Mouse (Mus musculus): Measurements from ENCODE around the gene Ttc38.

Ttc38 gene

DNA sequence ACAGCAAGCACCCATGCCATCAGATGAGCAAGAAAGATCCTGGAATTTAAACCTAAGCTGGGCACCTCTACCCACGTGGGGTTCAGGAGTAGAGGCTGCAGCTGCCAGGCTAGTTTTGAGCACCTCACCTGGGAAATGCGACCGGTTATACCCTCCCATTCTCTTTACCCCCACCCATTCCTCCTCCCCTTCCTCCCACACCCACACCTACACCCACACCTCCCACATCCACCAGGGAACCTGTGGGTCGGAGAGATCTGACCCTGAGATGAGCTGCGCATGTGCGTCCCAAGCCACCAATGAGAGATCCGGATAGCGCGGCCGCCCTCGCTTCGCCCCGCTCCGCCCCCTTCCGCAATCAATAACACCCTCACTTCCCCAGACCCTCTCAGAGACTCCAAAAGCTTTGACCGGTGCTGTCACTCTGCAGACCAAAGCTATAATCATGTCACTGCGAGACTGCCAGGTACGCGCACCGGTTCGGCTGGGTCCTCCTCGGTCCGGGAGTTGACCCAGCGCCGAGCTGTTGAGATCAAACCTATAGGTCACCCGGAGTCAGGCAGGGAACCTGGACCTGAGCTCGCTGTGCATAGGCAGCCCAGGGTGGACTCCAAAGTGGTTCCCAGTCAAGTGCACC lies at the start of gene Ttc38:
Ttc38 (plus strand) TSS at position 353 of the 637 bp plus-strand sequence.
- ChIA-PET CTCF (interaction anchor here (0.6 to 1.9 kb wide), 21 partner anchors 9 to 308 kb away, joined by 3 to 28 read pairs (median 4); partner anchors contain the start of genes Cdpf1 (in 2 of the 4) and Trmu (in 1 of the 4)), POLR2A (interaction anchor here (0.7 to 2.5 kb wide), 32 partner anchors 9 to 381 kb away, joined by 3 to 58 read pairs (median 5); partner anchors contain the start of genes Cdpf1 (in 3 of the 4), Pkdrej (in 2 of the 4), Gtse1 (in 1 of the 4) and Trmu (in 1 of the 4))

- POLR2A ChIA-PET: interaction anchor here in 1 of 4 experiments (0.6 to 0.7 kb wide), 2 partner anchors 30 to 313 kb away, joined by 3 read pairs; no protein-coding TSS in a partner anchor
- CTCF ChIA-PET: interaction anchor here in 3 of 4 experiments (0.6 to 1.3 kb wide), 5 partner anchors 66 to 1548 kb away, joined by 3 to 7 read pairs (median 3); no protein-coding TSS in a partner anchor
These were observed 49.0 kb upstream of the Ttc38 start for GRCm38 (mm10) chr15:85783146-85783545.

DNA sequence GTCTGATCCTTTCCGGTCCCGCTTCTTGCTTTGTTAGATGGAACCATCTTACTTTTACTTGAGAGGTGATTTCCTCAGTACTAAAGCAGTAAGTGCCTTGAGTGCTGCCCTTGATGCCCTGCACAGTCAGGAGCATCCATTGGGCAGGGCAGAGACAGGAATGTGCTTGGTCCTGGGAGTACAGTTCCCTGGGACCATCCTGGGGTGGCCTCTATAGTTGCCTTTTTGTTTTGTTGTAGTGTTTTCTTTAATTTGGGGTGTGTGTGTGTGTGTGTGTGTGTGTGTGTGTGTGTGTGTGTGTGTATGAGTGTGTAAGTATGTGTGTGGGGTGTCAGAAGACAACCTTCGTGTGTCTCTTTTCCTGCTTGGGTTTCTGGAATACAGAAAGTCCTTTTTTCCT lies 47.8 kb upstream of the Ttc38 start:
- CTCF ChIA-PET: interaction anchor here in 1 of 4 experiments (1.1 kb wide), 1 partner anchor 57 kb away, joined by 3 read pairs; no protein-coding TSS in a partner anchor
- POLR2A ChIA-PET: no interaction called here

DNA sequence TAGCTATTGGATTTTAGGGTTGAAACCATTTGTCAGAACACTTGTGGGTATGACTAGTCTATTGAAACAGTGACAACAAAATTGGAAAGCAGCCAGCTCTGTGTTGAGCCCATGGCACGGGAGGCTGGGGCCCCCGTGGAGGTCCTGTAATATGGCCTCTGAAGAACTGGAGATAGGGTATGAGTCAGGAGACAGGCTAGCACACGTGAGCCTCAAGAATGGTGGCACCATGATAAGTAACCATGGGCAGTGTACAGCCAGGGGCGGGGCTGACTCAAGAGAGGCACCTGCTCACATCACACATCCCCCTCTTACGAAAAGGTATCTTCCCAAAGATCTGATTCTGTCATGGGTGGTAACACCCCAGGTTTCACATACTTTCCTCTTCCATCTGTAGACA lies 45.4 kb upstream of the Ttc38 start:
- POLR2A ChIA-PET: interaction anchor here in 1 of 4 experiments (1.6 kb wide), 1 partner anchor 25 kb away, joined by 4 read pairs; the partner anchor contains the start of gene Cdpf1

DNA sequence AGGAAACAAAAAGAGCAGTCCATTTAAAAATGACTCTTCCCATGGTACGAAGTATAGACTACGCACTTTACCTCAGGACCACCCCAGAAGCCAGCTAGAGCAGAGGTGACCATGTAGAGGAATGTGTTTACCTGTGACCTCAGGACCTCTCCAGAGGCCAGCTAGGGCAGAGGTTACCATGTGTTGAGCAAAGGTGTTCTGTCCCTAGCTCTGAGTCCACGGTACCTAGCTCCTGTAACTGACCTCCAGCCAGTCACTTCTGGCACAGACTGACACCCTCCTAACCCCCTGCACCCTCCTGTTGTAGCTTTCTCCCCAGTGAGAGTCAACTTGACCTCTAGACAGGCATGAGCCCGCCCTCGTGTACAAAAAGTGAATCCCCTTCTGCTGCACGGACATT lies 44.6 kb upstream of the Ttc38 start:
- CTCF ChIA-PET: no interaction called here
- POLR2A ChIA-PET: interaction anchor here in 1 of 4 experiments (1.6 kb wide), 1 partner anchor 24 kb away, joined by 4 read pairs; the partner anchor contains the start of gene Cdpf1

More for the DNA sequence above, 45.4 kb upstream of the Ttc38 start:
- CTCF ChIA-PET: no interaction called here

DNA sequence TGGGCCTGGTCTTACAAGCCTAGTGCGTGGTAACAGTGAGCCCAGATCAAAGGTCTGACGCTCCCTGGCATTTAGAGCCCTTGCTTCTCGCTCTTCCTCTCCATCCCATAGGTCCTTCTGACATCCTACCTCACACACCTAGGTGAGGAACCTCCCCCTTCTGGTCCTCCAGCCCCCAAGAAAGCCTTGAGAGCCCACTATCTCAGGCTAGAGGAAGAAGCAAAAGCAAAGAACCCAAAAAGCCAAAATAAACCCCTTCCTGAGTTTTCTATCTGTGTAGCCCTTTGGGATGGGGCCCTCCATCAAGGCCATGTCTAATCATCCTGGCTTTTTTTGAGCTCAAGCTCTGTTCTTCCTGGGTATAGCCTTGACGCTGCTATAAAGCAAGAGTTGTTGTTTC lies 44.1 kb upstream of the Ttc38 start:
- POLR2A ChIA-PET: interaction anchor here in 2 of 4 experiments (1.3 to 1.6 kb wide), 2 partner anchors 23 to 24 kb away, joined by 4 to 8 read pairs; partner anchors contain the start of gene Cdpf1 (in 2 of the 2)
- CTCF ChIA-PET: no interaction called here

GRCm38 (mm10) chr15:85788633-85789032 lies 43.5 kb upstream of the Ttc38 start:
- CTCF ChIA-PET: interaction anchor here in 1 of 4 experiments (0.6 kb wide), 1 partner anchor 261 kb away, joined by 3 read pairs; no protein-coding TSS in a partner anchor

DNA sequence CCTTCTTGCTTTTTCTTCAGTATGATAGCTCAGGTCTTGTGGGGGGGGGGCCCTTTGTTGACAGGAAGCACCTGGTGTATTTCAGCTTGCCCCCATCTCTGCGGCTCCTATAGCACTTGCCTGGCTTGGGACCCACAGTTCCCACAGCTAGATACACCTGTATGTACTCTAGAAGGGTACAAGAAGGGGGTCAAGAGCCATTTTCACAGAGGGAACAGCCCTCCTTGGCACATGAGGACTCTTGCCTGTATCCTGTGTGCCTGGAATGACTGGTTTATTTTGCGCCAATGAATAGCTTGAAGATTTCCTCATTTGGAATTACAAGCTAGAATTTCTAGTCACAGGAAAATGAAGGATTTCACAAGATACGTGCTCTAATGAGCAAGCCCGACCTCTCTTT lies 40.7 kb upstream of the Ttc38 start:
- ChIA-PET POLR2A (interaction anchor here in 1 of 4 experiments (0.6 to 1.0 kb wide), 2 partner anchors 77 to 213 kb away, joined by 3 to 4 read pairs; no protein-coding TSS in a partner anchor), CTCF (interaction anchor here in 1 of 4 experiments (0.6 kb wide), 1 partner anchor 105 kb away, joined by 3 read pairs; no protein-coding TSS in a partner anchor)

More at GRCm38 (mm10) chr15:85788633-85789032, 43.5 kb upstream of the Ttc38 start:
- POLR2A ChIA-PET: interaction anchor here in 3 of 4 experiments (0.6 to 1.3 kb wide), 3 partner anchors 23 to 206 kb away, joined by 3 to 8 read pairs (median 3); partner anchors contain the start of gene Cdpf1 (in 1 of the 3)

GRCm38 (mm10) chr15:85792819-85793218 lies 39.3 kb upstream of the Ttc38 start:
- CTCF ChIA-PET: no interaction called here
- POLR2A ChIA-PET: no interaction called here

DNA sequence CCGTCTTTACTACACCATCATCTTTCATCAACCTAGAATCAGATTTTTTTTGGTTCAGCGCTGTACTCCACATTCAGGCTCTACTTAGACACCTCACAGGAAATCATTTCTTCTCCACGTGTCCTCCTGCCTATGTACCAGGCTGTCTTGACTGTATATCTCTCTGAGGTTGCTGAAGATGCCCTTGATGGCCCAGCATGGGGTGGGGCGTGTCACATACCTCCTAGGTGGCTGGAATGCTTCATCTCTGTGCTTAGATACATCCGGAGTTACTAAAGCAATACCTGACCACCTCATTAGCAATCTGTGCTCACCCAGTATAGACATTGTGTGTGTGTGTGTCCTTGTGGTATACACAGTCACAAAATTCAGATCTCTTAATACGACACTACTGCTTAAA lies 36.6 kb upstream of the Ttc38 start:
- ChIA-PET CTCF (no interaction called here), POLR2A (no interaction called here)

DNA sequence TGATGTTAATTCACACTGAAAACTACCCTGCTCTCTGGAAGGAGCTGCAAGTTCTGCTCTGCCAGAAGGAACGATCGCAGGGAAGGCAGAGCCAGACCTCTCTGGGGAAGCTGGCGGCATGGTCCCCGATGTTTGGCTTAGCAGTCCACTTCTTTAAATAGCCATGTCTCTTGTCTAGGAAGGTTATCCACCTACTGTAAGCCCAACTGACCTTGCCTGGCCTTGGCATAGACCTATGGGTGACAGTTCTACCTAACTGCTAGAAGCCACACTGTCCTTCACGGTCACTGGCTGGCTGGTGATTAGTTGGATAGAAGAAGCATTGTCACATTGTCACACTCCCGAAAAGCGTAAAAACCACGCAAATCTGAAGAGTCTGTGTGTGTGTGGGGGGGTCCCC lies 33.4 kb upstream of the Ttc38 start:
- ChIA-PET CTCF (no interaction called here), POLR2A (interaction anchor here in 1 of 4 experiments (2.4 kb wide), 1 partner anchor 13 kb away, joined by 11 read pairs; the partner anchor contains the start of gene Cdpf1)

DNA sequence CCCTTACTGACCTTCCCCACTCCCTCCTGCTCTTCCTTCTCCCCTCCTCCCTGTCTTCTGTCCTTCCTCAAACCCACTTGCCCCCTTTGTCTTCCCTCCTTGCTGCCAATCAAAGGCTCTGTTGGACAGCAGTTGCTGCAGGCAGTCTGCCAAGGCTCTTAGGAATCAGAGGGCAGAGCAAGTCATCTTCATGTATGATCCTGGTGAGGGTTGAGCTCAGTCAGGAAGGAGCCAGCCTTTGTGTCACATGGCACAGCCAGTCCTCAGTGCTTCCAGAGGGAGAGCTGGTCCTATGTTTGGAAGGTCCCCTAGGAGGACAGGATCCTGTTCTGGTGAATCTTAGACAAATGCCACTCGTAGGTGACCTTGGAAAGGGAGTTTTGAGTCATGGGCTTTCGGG lies 29.2 kb upstream of the Ttc38 start:
- CTCF ChIA-PET: no interaction called here
- POLR2A ChIA-PET: interaction anchor here in 2 of 4 experiments (1.1 to 1.6 kb wide), 2 partner anchors 8 kb away, joined by 8 read pairs; partner anchors contain the start of gene Cdpf1 (in 2 of the 2)

DNA sequence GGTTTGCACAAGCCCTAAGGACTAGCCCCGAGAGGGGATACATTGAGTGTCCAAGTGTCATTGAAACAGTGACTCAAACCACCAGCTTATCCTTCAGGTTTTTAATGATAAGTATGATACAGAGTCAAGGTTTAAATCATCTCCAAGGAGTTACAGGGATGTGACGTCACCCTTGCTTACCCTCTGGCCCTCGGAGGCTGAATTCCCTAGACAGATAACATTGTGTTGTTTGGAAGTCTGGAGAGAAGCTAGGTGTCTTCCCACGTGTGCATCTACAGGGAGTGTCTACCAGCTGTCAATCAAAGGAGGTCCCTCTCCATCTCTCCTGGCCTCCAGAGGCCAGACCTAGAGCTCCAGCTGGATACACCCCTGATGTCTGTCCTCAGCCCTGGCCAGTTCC lies 25.2 kb upstream of the Ttc38 start:
- ChIA-PET POLR2A (interaction anchor here in 3 of 4 experiments (0.5 to 0.6 kb wide), 3 partner anchors 97 to 513 kb away, joined by 4 to 6 read pairs (median 5); no protein-coding TSS in a partner anchor), CTCF (interaction anchor here in 1 of 4 experiments (0.6 kb wide), 1 partner anchor 359 kb away, joined by 3 read pairs; no protein-coding TSS in a partner anchor)

- ChIA-PET POLR2A (interaction anchor here in 1 of 4 experiments (5.2 kb wide), 1 partner anchor 24 kb away, joined by 58 read pairs; the partner anchor contains the start of gene Ttc38), CTCF (interaction anchor here in 1 of 4 experiments (0.6 kb wide), 1 partner anchor 358 kb away, joined by 3 read pairs; no protein-coding TSS in a partner anchor)
These were observed 24.7 kb upstream of the Ttc38 start for GRCm38 (mm10) chr15:85807404-85807803.

- ChIA-PET CTCF (interaction anchor here in 1 of 4 experiments (0.5 kb wide), 1 partner anchor 33 kb away, joined by 3 read pairs; no protein-coding TSS in a partner anchor), POLR2A (interaction anchor here in 2 of 4 experiments (0.6 to 5.2 kb wide), 10 partner anchors 13 to 361 kb away, joined by 3 to 58 read pairs (median 6); partner anchors contain the start of genes Ttc38 (in 2 of the 2), Pkdrej (in 1 of the 2) and Trmu (in 1 of the 2))
These were observed 24.1 kb upstream of the Ttc38 start for GRCm38 (mm10) chr15:85808031-85808430.

DNA sequence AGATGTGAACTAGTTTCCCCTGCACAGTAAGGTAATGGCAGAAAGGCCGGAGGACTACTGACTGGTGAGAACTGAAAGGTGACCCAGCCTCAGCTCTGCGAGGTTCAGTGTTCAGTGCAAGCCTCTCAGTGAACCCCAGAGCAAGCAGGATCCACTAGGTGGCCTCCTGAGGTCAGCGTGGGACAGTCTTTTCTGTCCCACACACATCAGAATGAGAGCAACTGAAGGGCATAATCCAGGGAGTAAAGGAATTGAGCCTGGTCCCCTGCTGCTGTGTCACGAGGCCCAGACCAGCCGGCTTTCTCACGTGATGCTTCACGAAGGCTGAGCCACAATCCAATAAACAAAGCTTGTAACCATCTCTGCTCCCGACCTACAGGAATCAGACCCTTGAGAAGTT lies 23.7 kb upstream of the Ttc38 start:
- ChIA-PET CTCF (interaction anchor here in 2 of 4 experiments (1.0 kb wide), 2 partner anchors 51 to 74 kb away, joined by 3 read pairs; partner anchors contain the start of gene Ppara (in 1 of the 2)), POLR2A (interaction anchor here in 2 of 4 experiments (0.6 to 5.2 kb wide), 11 partner anchors 12 to 360 kb away, joined by 3 to 58 read pairs (median 6); partner anchors contain the start of genes Ttc38 (in 2 of the 2), Gtse1 (in 1 of the 2), Pkdrej (in 1 of the 2) and Trmu (in 1 of the 2))

- ChIA-PET POLR2A (interaction anchor here in 2 of 4 experiments (0.8 to 5.2 kb wide), 9 partner anchors 12 to 360 kb away, joined by 3 to 58 read pairs (median 6); partner anchors contain the start of genes Ttc38 (in 2 of the 2), Gtse1 (in 1 of the 2), Pkdrej (in 1 of the 2) and Trmu (in 1 of the 2)), CTCF (interaction anchor here in 3 of 4 experiments (0.6 to 1.0 kb wide), 4 partner anchors 32 to 211 kb away, joined by 3 to 4 read pairs (median 3); partner anchors contain the start of gene Ppara (in 1 of the 3))
These were observed 23.0 kb upstream of the Ttc38 start for GRCm38 (mm10) chr15:85809091-85809490.

DNA sequence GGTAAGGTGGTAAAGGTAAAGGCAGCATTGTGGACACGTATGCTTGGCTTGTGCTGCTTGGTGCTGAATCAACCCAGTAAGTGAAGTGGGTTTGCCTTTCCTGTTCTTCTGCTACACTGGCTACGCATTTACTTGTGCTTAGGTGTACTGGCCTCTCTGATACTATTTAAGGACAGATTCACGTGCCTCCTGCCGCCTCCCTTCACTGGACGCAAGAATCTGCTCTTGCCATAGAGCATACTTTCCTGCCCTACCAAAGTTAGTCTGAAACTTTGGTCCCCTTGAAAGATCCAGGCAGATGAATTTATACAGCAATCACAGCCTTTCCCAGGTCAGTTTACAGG lies 21.7 kb upstream of the Ttc38 start:
- CTCF ChIA-PET: interaction anchor here in 1 of 4 experiments (0.8 to 2.0 kb wide), 6 partner anchors 21 to 330 kb away, joined by 3 to 14 read pairs (median 5); partner anchors contain the start of gene Ttc38
- POLR2A ChIA-PET: interaction anchor here in 3 of 4 experiments (0.6 to 5.2 kb wide), 24 partner anchors 7 to 774 kb away, joined by 3 to 58 read pairs (median 6); partner anchors contain the start of genes Pkdrej (in 2 of the 3), Gtse1 (in 1 of the 3), Ppara (in 1 of the 3) and Trmu (in 1 of the 3)
